Mouse (Mus musculus): ENCODE measurements at regions not wholly inside any gene's neighbourhood (a gene's known extent, or its start where the extent isn't known, plus 50 kb on each side); places are given as distances from the start of the nearest gene placed in this dataset.

- Histone ChIP-seq H3K4me3 (ENCODE audit: low read depth, low read length) (no peak overlapping the region), H3K9me3 (replicated peaks; ENCODE audit: control insufficient read depth, insufficient read depth, low read length, poor library complexity, severe bottlenecking) (no peaks in the 10 kb centered on the region), H3K27ac (ENCODE audit: insufficient read depth, low read length) (no peak overlapping the region), H3K27me3 (ENCODE audit: control insufficient read depth, insufficient read depth, low read length, poor library complexity, severe bottlenecking) (no peaks in the 10 kb centered on the region), H3K9ac (ENCODE audit: low read depth, poor library complexity, severe bottlenecking) (no peak overlapping the region), H3K36me3 (ENCODE audit: control insufficient read depth, insufficient read depth, low read length, poor library complexity, severe bottlenecking) (no peaks in the 10 kb centered on the region), H3K4me1 (ENCODE audit: control insufficient read depth, insufficient read depth, low read length) (peaks cover 5% of the 10 kb centered on the region)
- no peak for TF ChIP-seq EP300 (IDR thresholded peaks at IDR 0.05; ENCODE audit: insufficient read depth, low read depth, low read length)
- TF ChIP-seq POLR2A (IDR thresholded peaks at IDR 0.05; ENCODE audit: insufficient read depth, low read length): no peak
- no peak for TF ChIP-seq CTCF (IDR thresholded peaks at IDR 0.05; ENCODE audit: low read depth, low read length)
These were observed 179.0 kb upstream of the Klf3 start for GRCm38 (mm10) chr5:64624205-64624604.

GRCm38 (mm10) chr5:64625421-64625820, 177.8 kb upstream of the Klf3 start:
- Histone ChIP-seq H3K9me3 (replicated peaks; ENCODE audit: control insufficient read depth, insufficient read depth, low read length, poor library complexity, severe bottlenecking) (no peaks in the 10 kb centered on the region), H3K36me3 (ENCODE audit: control insufficient read depth, insufficient read depth, low read length, poor library complexity, severe bottlenecking) (no peaks in the 10 kb centered on the region), H3K27me3 (ENCODE audit: control insufficient read depth, insufficient read depth, low read length, poor library complexity, severe bottlenecking) (no peaks in the 10 kb centered on the region), H3K4me1 (ENCODE audit: control insufficient read depth, insufficient read depth, low read length) (peaks cover 5% of the 10 kb centered on the region), H3K9ac (ENCODE audit: low read depth, poor library complexity, severe bottlenecking) (no peak overlapping the region), H3K4me3 (ENCODE audit: low read depth, low read length) (no peak overlapping the region), H3K27ac (ENCODE audit: insufficient read depth, low read length) (no peak overlapping the region)
- TF ChIP-seq EP300 (IDR thresholded peaks at IDR 0.05; ENCODE audit: insufficient read depth, low read depth, low read length): no peak

GRCm38 (mm10) chr5:64625841-64626298, 177.3 kb upstream of the Klf3 start:
- Histone ChIP-seq H3K36me3 (ENCODE audit: control insufficient read depth, insufficient read depth, low read length, poor library complexity, severe bottlenecking) (no peaks in the 10 kb centered on the region), H3K9ac (ENCODE audit: low read depth, poor library complexity, severe bottlenecking) (no peak overlapping the region), H3K4me1 (ENCODE audit: control insufficient read depth, insufficient read depth, low read length) (peaks cover 5% of the 10 kb centered on the region), H3K27ac (ENCODE audit: insufficient read depth, low read length) (no peak overlapping the region), H3K27me3 (ENCODE audit: control insufficient read depth, insufficient read depth, low read length, poor library complexity, severe bottlenecking) (no peaks in the 10 kb centered on the region), H3K9me3 (replicated peaks; ENCODE audit: control insufficient read depth, insufficient read depth, low read length, poor library complexity, severe bottlenecking) (no peaks in the 10 kb centered on the region), H3K4me3 (ENCODE audit: low read depth, low read length) (no peak overlapping the region)
- no peak for TF ChIP-seq CTCF (IDR thresholded peaks at IDR 0.05; ENCODE audit: low read depth, low read length)
- TF ChIP-seq EP300 (IDR thresholded peaks at IDR 0.05; ENCODE audit: insufficient read depth, low read depth, low read length): no peak
- TF ChIP-seq POLR2A (IDR thresholded peaks at IDR 0.05; ENCODE audit: insufficient read depth, low read length): no peak

GRCm38 (mm10) chr5:64626351-64626750, 176.8 kb upstream of the Klf3 start:
- Histone ChIP-seq H3K4me3 (ENCODE audit: low read depth, low read length) (no peak overlapping the region), H3K9ac (ENCODE audit: low read depth, poor library complexity, severe bottlenecking) (no peak overlapping the region), H3K4me1 (ENCODE audit: control insufficient read depth, insufficient read depth, low read length) (peaks cover 5% of the 10 kb centered on the region), H3K36me3 (ENCODE audit: control insufficient read depth, insufficient read depth, low read length, poor library complexity, severe bottlenecking) (no peaks in the 10 kb centered on the region), H3K9me3 (replicated peaks; ENCODE audit: control insufficient read depth, insufficient read depth, low read length, poor library complexity, severe bottlenecking) (no peaks in the 10 kb centered on the region), H3K27me3 (ENCODE audit: control insufficient read depth, insufficient read depth, low read length, poor library complexity, severe bottlenecking) (no peaks in the 10 kb centered on the region), H3K27ac (ENCODE audit: insufficient read depth, low read length) (no peak overlapping the region)
- peak; percentile 54; the same call in 1 of the 2 replicates for TF ChIP-seq EP300 (IDR thresholded peaks at IDR 0.05; ENCODE audit: insufficient read depth, low read depth, low read length)
- TF ChIP-seq CTCF (IDR thresholded peaks at IDR 0.05; ENCODE audit: low read depth, low read length): no peak
- TF ChIP-seq POLR2A (IDR thresholded peaks at IDR 0.05; ENCODE audit: insufficient read depth, low read length): no peak

GRCm38 (mm10) chr5:64630582-64630981, 172.6 kb upstream of the Klf3 start:
- no peak overlapping the region for H3K9ac ChIP-seq (ENCODE audit: low read depth, poor library complexity, severe bottlenecking)
- H3K27me3 ChIP-seq (ENCODE audit: control insufficient read depth, insufficient read depth, low read length, poor library complexity, severe bottlenecking): no peaks in the 10 kb centered on the region
- no peak overlapping the region for H3K27ac ChIP-seq (ENCODE audit: insufficient read depth, low read length)
- H3K4me3 ChIP-seq (ENCODE audit: low read depth, low read length): no peak overlapping the region
- no peak for TF ChIP-seq CTCF (IDR thresholded peaks at IDR 0.05; ENCODE audit: low read depth, low read length)
- no peak for TF ChIP-seq POLR2A (IDR thresholded peaks at IDR 0.05; ENCODE audit: insufficient read depth, low read length)
- TF ChIP-seq EP300 (IDR thresholded peaks at IDR 0.05; ENCODE audit: insufficient read depth, low read depth, low read length): no peak
- no peaks in the 10 kb centered on the region for H3K9me3 ChIP-seq (replicated peaks; ENCODE audit: control insufficient read depth, insufficient read depth, low read length, poor library complexity, severe bottlenecking)
- H3K36me3 ChIP-seq (ENCODE audit: control insufficient read depth, insufficient read depth, low read length, poor library complexity, severe bottlenecking): no peaks in the 10 kb centered on the region
- no peaks in the 10 kb centered on the region for H3K4me1 ChIP-seq (ENCODE audit: control insufficient read depth, insufficient read depth, low read length)

- no peaks in the 10 kb centered on the region for H3K9me3 ChIP-seq (replicated peaks; ENCODE audit: control insufficient read depth, insufficient read depth, low read length, poor library complexity, severe bottlenecking)
- no peak overlapping the region for H3K27ac ChIP-seq (ENCODE audit: insufficient read depth, low read length)
- no peaks in the 10 kb centered on the region for H3K4me1 ChIP-seq (ENCODE audit: control insufficient read depth, insufficient read depth, low read length)
- H3K4me3 ChIP-seq (ENCODE audit: low read depth, low read length): no peak overlapping the region
- TF ChIP-seq CTCF (IDR thresholded peaks at IDR 0.05; ENCODE audit: low read depth, low read length): no peak
- TF ChIP-seq POLR2A (IDR thresholded peaks at IDR 0.05; ENCODE audit: insufficient read depth, low read length): no peak
- H3K36me3 ChIP-seq (ENCODE audit: control insufficient read depth, insufficient read depth, low read length, poor library complexity, severe bottlenecking): no peaks in the 10 kb centered on the region
- H3K27me3 ChIP-seq (ENCODE audit: control insufficient read depth, insufficient read depth, low read length, poor library complexity, severe bottlenecking): no peaks in the 10 kb centered on the region
- no peak overlapping the region for H3K9ac ChIP-seq (ENCODE audit: low read depth, poor library complexity, severe bottlenecking)
These were observed 171.0 kb upstream of the Klf3 start for GRCm38 (mm10) chr5:64632171-64632570.

Data from ES-Bruce4 (cell line).